Mouse (Mus musculus) adrenal gland, postnatal 4 days (tissue): Measurements from ENCODE around the gene Samt3. TPM values are rescaled to one million over a fixed set of nuclear protein-coding genes. Genes with fewer than 3 reads are reported as not detected.

ENCODE experiments used
- DNase-seq, 2 experiments: peaks; one replicate each; pipeline ENCODE4 v3.0.0; 2021 to 2022; ENCODE audit warnings: low spot score in 2 of 2, mixed read lengths in 2 of 2
- long read RNA-seq, 2 experiments: library from polyadenylated mRNA; stranded (forward); transcript quantifications; one replicate each; pipeline ENCODE4 v2.0.0; 2021
- total RNA-seq, 2 experiments: library from RNA; stranded (reverse); gene quantifications; 2 replicates each; pipeline ENCODE4 v1.2.3; 2021

The Samt3 gene
- total RNA-seq, result not detected
- long read RNA-seq, experiment 1, result 0 reads
- long read RNA-seq, experiment 2, result 0 reads

- no peak for DNase-seq
These were observed at the start of gene Samt3 for GRCm38 (mm10) chrX:86043899-86044298. Samt3 (plus strand) TSS chrX:86044199.

- no peak for DNase-seq
These were observed 27.4 kb upstream of the Samt3 start for GRCm38 (mm10) chrX:86016591-86016990.

GRCm38 (mm10) chrX:86088672-86089071 is 44.7 kb downstream of the Samt3 start:
- no peak for DNase-seq

Other genes starting within 250 kb of the Samt3 start
- gene 5430427O19Rik, start 173.8 kb upstream of the Samt3 start, total RNA-seq, result under 1 TPM; 0.14 to 0.17 TPM
- gene Nr0b1, start 147.6 kb downstream of the Samt3 start, total RNA-seq, result 10 to 100 TPM; 34.5 to 36.8 TPM